Mouse (Mus musculus) testis, adult 2 months (tissue): ENCODE results near the gene Depdc1b. TPM values are rescaled to one million over a fixed set of nuclear protein-coding genes. Genes with fewer than 3 reads are reported as not detected.

Source experiments
- H3K27ac ChIP-seq: fragments of 200-500 bp; 2 replicates; pipeline ENCODE4 v1.5.1; 2012; ENCODE audit warnings: low read depth, low read length; ENCODE audit not compliant: control insufficient read depth, insufficient read depth
- H3K27me3 ChIP-seq: fragments of 200-500 bp; 2 replicates; pipeline ENCODE4 v1.6.1; 2012; ENCODE audit warnings: mild to moderate bottlenecking, low read length, moderate library complexity; ENCODE audit not compliant: control insufficient read depth, insufficient read depth
- H3K36me3 ChIP-seq: fragments of 200-500 bp; 2 replicates; pipeline ENCODE4 v1.6.1; 2012; ENCODE audit warnings: mild to moderate bottlenecking, low read length; ENCODE audit not compliant: control insufficient read depth, insufficient read depth
- H3K4me1 ChIP-seq: fragments of 200-500 bp; 2 replicates; pipeline ENCODE4 v1.6.1; 2012; ENCODE audit warnings: low read length; ENCODE audit not compliant: control insufficient read depth, insufficient read depth
- H3K4me3 ChIP-seq: fragments of 200-500 bp; 2 replicates; pipeline ENCODE4 v1.5.1; 2012; ENCODE audit warnings: low read depth, mild to moderate bottlenecking, low read length, moderate library complexity, mixed read lengths; ENCODE audit not compliant: control insufficient read depth
- CTCF ChIP-seq: fragments of 200-500 bp; IDR thresholded peaks from 2 replicates; pipeline ENCODE4 v1.5.1; 2012; ENCODE audit warnings: low read depth, mild to moderate bottlenecking, inconsistent platforms, low read length, moderate library complexity; ENCODE audit not compliant: control insufficient read depth, insufficient read depth, insufficient replicate concordance
- POLR2A ChIP-seq: fragments of 200-500 bp; IDR thresholded peaks from 2 replicates; pipeline ENCODE4 v1.6.1; 2012; ENCODE audit warnings: low read depth, mild to moderate bottlenecking, inconsistent platforms, low read length, moderate library complexity; ENCODE audit not compliant: control insufficient read depth
- polyA plus RNA-seq: library from polyadenylated mRNA; depleted of rRNA; stranded (reverse); fragments of >200 nt; gene quantifications from 2 replicates; pipeline ENCODE4 v1.2.3, GENCODE M21; 2012; rRNA removed

Depdc1b gene
- 4.8 and 5.5 TPM in 2 replicates for polyA plus RNA-seq

GRCm38 (mm10) chr13:108315702-108316486, at the start of gene Depdc1b:
TSS of gene Depdc1b (plus strand) at chr13:108316332.
- Histone ChIP-seq H3K36me3 (no peaks in the 10 kb centered on the region), H3K4me1 (peaks cover 5% of the 10 kb centered on the region), H3K4me3 (peak within 1 kb of the TSS; percentile 91), H3K27me3 (no peaks in the 10 kb centered on the region), H3K27ac (no peak within 1 kb of the TSS; the same call in 1 of the 2 replicates)
- no peak for TF ChIP-seq CTCF
- peak; percentile 24; the same call in 1 of the 2 replicates for TF ChIP-seq POLR2A

- H3K4me3 ChIP-seq: no peak overlapping the region
- H3K27me3 ChIP-seq: no peaks in the 10 kb centered on the region
- no peak overlapping the region for H3K27ac ChIP-seq
- H3K36me3 ChIP-seq: no peaks in the 10 kb centered on the region
- no peaks in the 10 kb centered on the region for H3K4me1 ChIP-seq
- TF ChIP-seq POLR2A (no peak), CTCF (no peak)
Observed at GRCm38 (mm10) chr13:108267841-108268634, 48.1 kb upstream of the Depdc1b start.

- no peak for TF ChIP-seq POLR2A
- no peak for TF ChIP-seq CTCF
Observed at GRCm38 (mm10) chr13:108271458-108272148, 44.5 kb upstream of the Depdc1b start.

GRCm38 (mm10) chr13:108272332-108272731, 43.8 kb upstream of the Depdc1b start:
- no peaks in the 10 kb centered on the region for H3K4me1 ChIP-seq
- no peaks in the 10 kb centered on the region for H3K36me3 ChIP-seq
- no peak for TF ChIP-seq CTCF
- no peaks in the 10 kb centered on the region for H3K27me3 ChIP-seq
- H3K4me3 ChIP-seq: no peak overlapping the region
- no peak overlapping the region for H3K27ac ChIP-seq

More at GRCm38 (mm10) chr13:108271458-108272148, 44.5 kb upstream of the Depdc1b start:
- H3K27me3 ChIP-seq: no peaks in the 10 kb centered on the region
- no peak overlapping the region for H3K4me3 ChIP-seq
- no peaks in the 10 kb centered on the region for H3K4me1 ChIP-seq
- no peak overlapping the region for H3K27ac ChIP-seq
- no peaks in the 10 kb centered on the region for H3K36me3 ChIP-seq

GRCm38 (mm10) chr13:108273034-108273433, 43.1 kb upstream of the Depdc1b start:
- Histone ChIP-seq H3K4me1 (no peaks in the 10 kb centered on the region), H3K27ac (no peak overlapping the region), H3K36me3 (no peaks in the 10 kb centered on the region), H3K4me3 (no peak overlapping the region), H3K27me3 (no peaks in the 10 kb centered on the region)
- TF ChIP-seq POLR2A (no peak), CTCF (no peak)

GRCm38 (mm10) chr13:108273456-108273855, 42.7 kb upstream of the Depdc1b start:
- no peak overlapping the region for H3K27ac ChIP-seq
- TF ChIP-seq CTCF (no peak), POLR2A (no peak)
- H3K4me1 ChIP-seq: no peaks in the 10 kb centered on the region
- no peak overlapping the region for H3K4me3 ChIP-seq
- H3K36me3 ChIP-seq: no peaks in the 10 kb centered on the region
- no peaks in the 10 kb centered on the region for H3K27me3 ChIP-seq

- Histone ChIP-seq H3K4me3 (no peak overlapping the region), H3K27ac (no peak overlapping the region), H3K36me3 (no peaks in the 10 kb centered on the region), H3K27me3 (no peaks in the 10 kb centered on the region), H3K4me1 (no peaks in the 10 kb centered on the region)
- TF ChIP-seq CTCF: no peak
- no peak for TF ChIP-seq POLR2A
Observed at GRCm38 (mm10) chr13:108276561-108276960, 39.6 kb upstream of the Depdc1b start.
